Mouse (Mus musculus) right cerebral cortex, postnatal 14 days (tissue): ENCODE measurements around the gene Traf5.

ENCODE experiments used
- DNase-seq: peaks from one replicate; pipeline ENCODE4 v3.0.0; 2022

Traf5 gene

DNA sequence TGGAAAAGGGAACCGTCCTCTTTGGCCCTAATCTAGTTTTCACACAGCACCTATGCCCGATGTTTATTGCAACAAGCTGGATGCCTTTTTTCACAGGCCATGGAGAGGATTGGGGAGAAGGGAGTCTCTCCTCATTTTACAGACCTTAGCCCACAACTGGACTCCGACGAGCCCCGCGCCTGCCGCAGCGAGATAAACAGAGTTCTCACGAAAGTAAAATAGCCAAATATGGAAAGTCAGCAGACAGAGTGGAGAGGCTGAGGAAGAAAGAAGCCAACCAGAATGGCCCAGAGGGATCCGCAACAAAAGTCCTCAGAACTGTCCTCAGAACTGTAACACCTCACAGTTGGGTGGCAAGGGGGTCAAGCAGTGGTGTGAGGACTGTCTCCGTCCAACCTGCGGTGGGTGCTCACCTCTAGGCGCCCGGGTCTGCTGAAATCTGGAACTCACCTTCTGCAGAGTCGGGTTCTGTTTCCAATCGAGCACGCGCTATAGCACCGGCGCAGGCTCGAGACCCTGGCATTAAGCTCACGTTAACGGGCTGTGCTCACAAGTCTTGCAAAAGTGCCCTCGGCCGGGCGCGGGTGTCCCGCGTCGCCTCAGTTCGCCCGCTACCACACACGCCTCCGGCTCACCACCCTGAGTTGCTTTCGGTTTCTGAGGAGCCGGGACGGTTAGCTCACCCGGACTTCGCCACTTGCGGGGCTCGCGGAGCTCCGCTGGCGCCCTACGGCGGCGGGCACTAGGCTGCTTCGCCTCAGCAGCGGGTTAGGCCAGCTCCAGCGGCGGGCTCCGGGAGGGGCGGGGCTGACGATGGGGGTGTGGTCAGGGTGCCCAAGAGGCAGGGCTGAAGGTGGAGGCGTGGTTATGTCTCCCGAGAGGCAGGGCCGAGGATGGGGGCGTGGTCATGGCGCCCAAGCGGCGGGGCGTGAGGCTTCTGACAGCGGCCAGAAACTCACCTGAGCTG, at the start of gene Traf5:
Traf5 (minus strand) TSS at position 754 of the 967 bp plus-strand sequence.
- DNase-seq = peak; percentile 92

DNA sequence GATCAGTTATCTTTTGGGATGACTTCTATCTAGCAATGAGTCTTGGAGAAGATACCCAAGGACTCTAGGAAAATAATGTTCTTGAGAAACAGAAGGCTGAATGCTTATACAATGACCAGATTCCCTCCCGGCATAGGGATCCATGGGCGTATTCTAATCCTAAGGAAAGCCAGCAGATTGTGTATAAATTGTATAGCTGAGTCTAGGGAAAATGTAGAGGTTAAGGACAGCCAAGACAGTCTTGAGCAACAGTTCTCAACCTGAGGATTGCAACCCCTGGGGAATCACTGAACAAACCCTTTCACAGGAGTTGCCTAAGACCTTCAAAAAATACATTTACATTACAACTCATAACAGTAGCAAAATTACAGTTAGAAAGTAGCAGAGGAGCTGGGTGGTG, 48.0 kb upstream of the Traf5 start:
- no peak for DNase-seq

GRCm38 (mm10) chr1:192137926-192138910, 45.9 kb upstream of the Traf5 start, which contains the start of gene Rcor3:
Gene Rcor3, minus strand, starts transcription at chr1:192138062.
- DNase-seq = peak; percentile 80

DNA sequence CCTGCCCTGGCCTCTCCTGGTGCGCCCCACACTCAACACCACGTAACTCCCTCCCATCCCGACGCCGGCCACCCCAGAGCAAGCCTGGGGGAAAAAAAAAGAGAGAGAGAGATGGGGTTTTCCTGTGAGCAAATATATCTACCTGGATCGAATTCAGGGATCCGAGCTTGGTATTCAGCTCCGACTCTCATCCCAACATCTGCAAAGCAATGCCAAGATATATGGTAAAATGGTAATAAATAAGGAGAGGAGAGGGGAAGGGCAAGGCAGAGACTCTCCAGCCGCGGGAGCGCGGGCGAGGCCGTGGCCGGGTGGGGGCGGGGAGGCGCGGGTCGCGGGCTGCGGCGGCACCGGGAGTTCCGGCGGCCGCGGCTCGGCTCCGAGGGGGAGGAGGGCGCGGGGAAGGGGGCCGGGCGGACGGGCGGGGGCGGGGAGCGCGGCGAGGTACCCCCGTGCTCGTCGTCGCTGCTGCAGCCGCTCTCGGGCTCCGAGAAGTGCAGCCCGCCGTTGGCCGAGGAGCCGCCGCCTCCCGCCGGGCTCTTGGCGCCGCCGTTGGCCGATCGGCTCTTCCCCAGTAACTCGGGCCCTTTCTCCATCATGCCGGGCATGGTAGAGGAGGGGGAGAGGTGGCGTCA, 45.0 kb upstream of the Traf5 start:
- DNase-seq = no peak

- DNase-seq = peak; percentile 78
Observed at GRCm38 (mm10) chr1:192136561-192137290, 44.4 kb upstream of the Traf5 start.

GRCm38 (mm10) chr1:192130202-192130601, 37.8 kb upstream of the Traf5 start:
- no peak for DNase-seq

- DNase-seq = no peak
Observed at GRCm38 (mm10) chr1:192128343-192128742, 36.0 kb upstream of the Traf5 start.

GRCm38 (mm10) chr1:192125761-192126160, 33.4 kb upstream of the Traf5 start:
- DNase-seq = no peak

DNA sequence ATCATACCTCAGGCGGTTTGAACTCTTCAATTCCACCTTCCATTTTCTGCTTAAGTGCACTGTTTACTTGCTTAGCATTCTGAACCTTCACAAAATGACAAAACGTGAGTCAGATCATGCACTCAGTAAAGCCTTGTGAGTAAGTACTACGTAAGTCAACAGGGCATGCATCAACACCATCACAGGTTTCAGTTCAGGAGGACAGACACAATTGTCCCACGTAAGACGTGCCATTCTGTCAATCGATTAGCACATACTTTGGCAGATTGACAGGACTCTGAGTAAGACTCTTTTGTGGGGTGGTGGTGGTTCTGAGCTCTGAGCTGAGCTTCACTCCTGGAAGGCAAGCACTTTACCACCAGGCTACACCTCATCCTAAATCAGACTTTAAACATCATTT, 23.9 kb upstream of the Traf5 start:
- no peak for DNase-seq

GRCm38 (mm10) chr1:192115378-192115777, 23.0 kb upstream of the Traf5 start:
- no peak for DNase-seq

DNA sequence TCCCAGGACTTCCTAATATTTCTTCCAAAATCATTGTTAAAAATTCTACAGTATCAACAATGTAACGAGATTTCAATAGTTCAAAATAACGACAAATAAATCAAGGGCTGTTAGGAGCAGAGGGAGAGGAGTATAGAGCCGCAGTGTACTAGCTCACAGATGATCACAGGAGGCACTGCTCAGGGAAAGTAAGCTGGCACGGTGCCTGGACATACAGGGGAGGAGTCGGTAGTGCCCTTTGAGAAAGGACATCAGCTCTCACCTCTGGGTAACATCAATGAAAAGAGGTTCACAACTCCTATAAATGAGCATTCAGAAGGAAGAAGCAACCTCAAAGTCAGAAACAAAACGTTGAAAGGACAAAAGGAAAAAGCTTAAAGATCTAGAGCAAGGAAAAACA, 16.8 kb upstream of the Traf5 start:
- no peak for DNase-seq

- peak; percentile 21 for DNase-seq
Observed at GRCm38 (mm10) chr1:192107352-192107751, 15.0 kb upstream of the Traf5 start.

- DNase-seq = no peak
Observed at GRCm38 (mm10) chr1:192105902-192106389, 13.6 kb upstream of the Traf5 start.

GRCm38 (mm10) chr1:192104021-192104420, 11.7 kb upstream of the Traf5 start:
- no peak for DNase-seq

DNA sequence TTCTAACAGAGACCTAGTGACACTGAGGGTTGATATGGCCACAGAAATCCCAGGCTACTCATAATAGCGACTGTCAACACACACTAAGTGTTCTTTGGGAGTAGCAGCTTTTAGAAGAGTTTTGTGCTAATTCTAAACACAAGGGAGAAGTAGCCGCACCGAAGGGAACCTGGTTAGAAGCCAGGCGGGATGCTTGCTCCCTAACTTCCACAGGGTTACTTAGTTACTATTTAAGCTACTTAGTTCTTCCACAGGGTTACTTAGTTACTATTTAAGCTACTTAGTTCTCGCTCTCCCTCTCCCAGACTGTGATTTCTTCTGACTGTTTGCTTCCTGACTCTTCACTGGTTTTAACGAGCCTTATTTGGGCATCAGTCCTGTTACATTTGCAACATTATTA, 10.8 kb upstream of the Traf5 start:
- DNase-seq = no peak

- DNase-seq = no peak
Observed at GRCm38 (mm10) chr1:192101359-192101758, 9.0 kb upstream of the Traf5 start.

DNA sequence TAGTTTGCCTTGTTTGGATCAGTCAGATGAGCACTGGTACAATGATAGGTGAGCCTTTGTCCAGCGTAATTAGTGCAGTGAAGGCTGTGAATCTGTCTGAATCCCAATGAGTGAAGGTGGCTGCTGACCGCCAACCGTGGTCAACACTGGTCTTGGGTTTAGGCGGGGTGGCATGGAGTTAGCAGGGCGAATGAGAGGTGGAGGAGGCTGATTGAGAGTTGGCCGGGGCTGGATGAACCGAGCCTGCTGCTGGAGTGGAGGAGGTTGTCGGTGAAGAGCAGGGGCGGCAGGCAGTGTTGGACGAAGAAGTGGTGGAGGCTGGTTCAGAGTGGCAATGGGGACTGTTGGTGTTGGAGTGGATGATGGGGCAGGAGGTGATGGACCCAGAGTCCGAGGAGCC, 8.4 kb upstream of the Traf5 start:
- no peak for DNase-seq

GRCm38 (mm10) chr1:192095626-192096025, 3.3 kb upstream of the Traf5 start:
- no peak for DNase-seq

- peak; percentile 72 for DNase-seq
Observed at GRCm38 (mm10) chr1:192094451-192095170, 2.3 kb upstream of the Traf5 start.

DNA sequence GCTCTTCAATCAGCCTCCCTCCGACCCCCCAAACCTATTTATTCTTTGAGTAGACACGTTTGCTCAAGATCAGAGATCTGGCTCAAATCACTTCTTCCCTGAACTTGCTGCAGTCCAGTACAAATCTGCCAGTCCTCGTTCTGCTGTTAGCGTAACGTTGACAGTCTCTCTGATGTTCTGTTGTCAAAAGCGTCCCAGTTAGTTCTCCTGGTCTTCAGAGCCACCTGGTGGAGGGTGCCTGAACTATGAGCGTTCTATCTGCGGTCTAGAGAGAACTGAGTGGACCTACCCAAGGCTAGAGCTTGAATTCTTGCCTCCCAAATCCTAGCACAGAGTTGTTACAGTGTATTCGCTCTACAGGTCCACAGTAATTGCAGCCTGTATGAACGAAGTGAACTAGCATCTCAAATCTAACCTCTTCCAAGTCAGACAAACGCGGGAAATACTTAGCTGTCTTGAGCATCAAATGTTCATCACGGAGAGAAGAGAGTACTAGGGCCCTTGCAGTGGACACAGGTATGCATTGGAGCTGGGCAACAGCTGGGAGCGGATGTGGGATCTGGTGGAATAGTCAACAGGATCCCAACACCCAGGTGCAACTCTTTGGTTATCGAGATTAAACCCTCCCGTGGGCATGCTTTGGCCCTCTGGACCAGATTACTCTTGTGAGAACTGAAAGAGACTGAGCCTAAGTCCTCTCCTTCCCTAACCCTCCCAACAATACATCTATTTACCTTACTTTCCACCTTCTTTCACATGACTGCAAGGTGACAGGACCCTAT, 711 bp upstream of the Traf5 start:
- peak; percentile 85 for DNase-seq
